Mouse (Mus musculus): ENCODE data around the gene Nlrc4. TPM values are rescaled to one million over a fixed set of nuclear protein-coding genes. Genes with fewer than 3 reads are reported as not detected.

The Nlrc4 gene
- total RNA-seq, 2 experiments from 2014 or later = 0.08 to 0.25 TPM

Other genes starting within 250 kb of the Nlrc4 start
- gene Memo1, start 163.6 kb downstream of the Nlrc4 start, total RNA-seq (2021) = 10 to 100 TPM; 53.7 to 54.6 TPM
- gene Dpy30, start 135.2 kb downstream of the Nlrc4 start, total RNA-seq (2021) = 10 to 100 TPM; 44.7 to 47.3 TPM
- 10 to 100 TPM; 41.3 to 44.0 TPM for gene Spast, start 120.2 kb downstream of the Nlrc4 start, total RNA-seq (2021)
- gene Slc30a6, start 63.5 kb downstream of the Nlrc4 start, total RNA-seq (2021) = 1 to 10 TPM; 4.3 to 7.0 TPM
- 10 to 100 TPM; 19.5 to 25.6 TPM for gene Yipf4, start 30.4 kb upstream of the Nlrc4 start, total RNA-seq (2021)
- gene Birc6, start 69.2 kb upstream of the Nlrc4 start, total RNA-seq (2021) = 10 to 100 TPM; 50.1 to 60.1 TPM